Mouse (Mus musculus): ENCODE data around the gene Pde1a.

- no peak for TF ChIP-seq CTCF (IDR thresholded peaks at IDR 0.05; ENCODE audit: low read depth, low read length)
- no peak for TF ChIP-seq GATA1 (IDR thresholded peaks at IDR 0.05; ENCODE audit: borderline replicate concordance, low read length)
- no peak for TF ChIP-seq POLR2AphosphoS5 (IDR thresholded peaks at IDR 0.05; ENCODE audit: insufficient replicate concordance, low read depth, low read length)
- no peak for TF ChIP-seq GATA2 (IDR thresholded peaks at IDR 0.05; ENCODE audit: borderline replicate concordance, low read depth, low read length)
- TF ChIP-seq TAL1 (conservative IDR thresholded peaks at IDR 0.05; ENCODE audit: low read depth, low read length): no peak
Observed at GRCm38 (mm10) chr2:79983222-79983632, 146.0 kb downstream of the Pde1a start.
